Mouse (Mus musculus) layer of hippocampus, adult 2 months (tissue): ENCODE measurements around the gene Syt9. TPM values are rescaled to one million over a fixed set of nuclear protein-coding genes. Genes with fewer than 3 reads are reported as not detected.
"Not testable (repeated sequence)": the region's sequence is repeated elsewhere in the genome, so short reads cannot be mapped to it uniquely, and the experiment has no call there.

Experiments
- DNase-seq, 2 experiments: peaks; one replicate each; pipeline ENCODE4 v3.0.0; 2022; ENCODE audit warnings: low spot score in 2 of 2
- H3K27ac ChIP-seq: fragments of 200-600 bp; 2 replicates; pipeline ENCODE4 v1.8.1; 2022
- H3K4me3 ChIP-seq: fragments of 200-600 bp; 2 replicates; pipeline ENCODE4 v1.8.1; 2022; ENCODE audit warnings: mild to moderate bottlenecking
- CTCF ChIP-seq: fragments of 200-600 bp; conservative IDR thresholded peaks from 2 replicates; pipeline ENCODE4 v1.8.1; 2022; ENCODE audit warnings: antibody characterized with exemption, mild to moderate bottlenecking, moderate library complexity
- total RNA-seq, 2 experiments: library from RNA; stranded (reverse); gene quantifications; 2 replicates each; pipeline ENCODE4 v1.2.3; 2021

Gene Syt9
- total RNA-seq, 2 experiments from 2014 or later: 4.4 to 5.0 TPM

- DNase-seq: no peak
- Histone ChIP-seq H3K27ac (no peak overlapping the region), H3K4me3 (no peak overlapping the region)
- TF ChIP-seq CTCF: no peak
Observed at GRCm38 (mm10) chr7:107478979-107479965, 108.7 kb downstream of the Syt9 start.

GRCm38 (mm10) chr7:107485709-107486108, 115.2 kb downstream of the Syt9 start:
- not testable (repeated sequence) for H3K27ac ChIP-seq, DNase-seq, H3K4me3 ChIP-seq

- no peak for TF ChIP-seq CTCF
Observed at GRCm38 (mm10) chr7:107495428-107495827, 124.9 kb downstream of the Syt9 start.

GRCm38 (mm10) chr7:107496923-107497322, 126.4 kb downstream of the Syt9 start:
- Histone ChIP-seq H3K4me3 (no peak overlapping the region), H3K27ac (no peak overlapping the region)
- no peak for TF ChIP-seq CTCF
- DNase-seq: peak in 1 of 2 experiments; percentile 7

More at GRCm38 (mm10) chr7:107495428-107495827, 124.9 kb downstream of the Syt9 start:
- no peak overlapping the region for H3K27ac ChIP-seq
- no peak for DNase-seq
- H3K4me3 ChIP-seq: no peak overlapping the region

GRCm38 (mm10) chr7:107500641-107501040, 130.1 kb downstream of the Syt9 start:
- no peak overlapping the region for H3K4me3 ChIP-seq
- H3K27ac ChIP-seq: no peak overlapping the region
- DNase-seq: no peak
- no peak for TF ChIP-seq CTCF

- H3K4me3 ChIP-seq: no peak overlapping the region
- peak; percentile 16; the same call in 1 of the 2 replicates for TF ChIP-seq CTCF
- DNase-seq: no peak
- 0 out of 2 replicates have a peak overlapping the region, but pooled peaks have one; percentile 16 for H3K27ac ChIP-seq
Observed at GRCm38 (mm10) chr7:107504761-107505712, 134.5 kb downstream of the Syt9 start.

- Histone ChIP-seq H3K27ac (no peak overlapping the region), H3K4me3 (no peak overlapping the region)
- TF ChIP-seq CTCF: no peak
- no peak for DNase-seq
Observed at GRCm38 (mm10) chr7:107507920-107508319, 137.4 kb downstream of the Syt9 start.

- no peak for TF ChIP-seq CTCF
- Histone ChIP-seq H3K4me3 (no peak overlapping the region), H3K27ac (no peak overlapping the region)
- DNase-seq: no peak
Observed at GRCm38 (mm10) chr7:107509740-107510139, 139.2 kb downstream of the Syt9 start.

- H3K27ac ChIP-seq: no peak overlapping the region
- no peak for DNase-seq
- TF ChIP-seq CTCF: no peak
- no peak overlapping the region for H3K4me3 ChIP-seq
Observed at GRCm38 (mm10) chr7:107516704-107517410, 146.3 kb downstream of the Syt9 start.

- no peak for DNase-seq
- no peak overlapping the region for H3K4me3 ChIP-seq
- no peak overlapping the region for H3K27ac ChIP-seq
- no peak for TF ChIP-seq CTCF
Observed at GRCm38 (mm10) chr7:107519256-107520025, 148.9 kb downstream of the Syt9 start.

- no peak overlapping the region for H3K27ac ChIP-seq
- no peak for DNase-seq
- no peak for TF ChIP-seq CTCF
- no peak overlapping the region for H3K4me3 ChIP-seq
Observed at GRCm38 (mm10) chr7:107521411-107521810, 150.9 kb downstream of the Syt9 start.
